9 mouse cellular contexts compared by ENCODE assay signal in the genomic region with DNA sequence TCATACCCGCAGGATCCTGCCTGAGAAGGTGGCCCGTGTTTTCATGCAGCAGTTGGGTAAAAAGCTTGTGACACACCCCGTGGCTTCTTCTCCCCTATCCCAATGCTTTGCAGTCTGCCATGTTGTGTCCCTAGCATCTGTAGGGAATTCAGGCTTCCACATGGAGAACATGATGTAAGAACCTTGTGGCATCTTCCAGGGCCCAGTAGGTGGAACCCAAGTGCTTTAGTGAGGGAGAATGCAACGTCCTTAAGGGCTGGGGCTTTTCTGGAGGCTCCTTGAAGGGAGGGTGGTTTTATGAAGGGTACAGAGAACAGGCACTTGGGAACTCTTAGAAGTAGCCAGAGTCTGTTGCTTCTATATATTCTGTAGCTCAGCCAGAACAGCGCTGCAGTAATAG. TPM values are rescaled to one million over a fixed set of nuclear protein-coding genes. Genes with fewer than 3 reads are reported as not detected.
DNase-seq lines count a peak whose midpoint lies in the region; ATAC-seq and TF ChIP-seq lines count a peak whose summit lies in the region.
"Had no signal": no experiment of that assay in that cellular context is flagged by ENCODE, and none has a peak within 500 bp of the region (broad histone marks: within the 10 kb centered on the region; RNA-seq: fewer than 3 reads in every experiment).

No protein-coding gene starts in this region.

- WGBS in heart, embryonic 12.5 days, result 30% methylated on average over 5 of the region's 5 CpGs
- WGBS in lung, adult 2 months, result 44% methylated on average over 5 of the region's 5 CpGs
- 32% methylated on average over 5 of the region's 5 CpGs for WGBS in embryonic facial prominence, embryonic 15.5 days

- no peak for DNase-seq in heart, postnatal 4 days
- DNase-seq in lung, postnatal 10 days, result peak; percentile 29
- no peak for DNase-seq in lung, adult 2 months
- DNase-seq in retina, embryonic 14.5 days (ENCODE audit: low spot score), result peak; percentile 67
- no peak for DNase-seq in c-Kit-positive CD71-positive TER-119-positive erythroid progenitor cells, embryonic 14.5 days (ENCODE audit: low spot score)
- DNase-seq in spleen, adult 18-20 months, result no peak

- no peak for ATAC-seq in heart, embryonic 12.5 days (ENCODE audit: insufficient number of reproducible peaks, low FRiP score)
- ATAC-seq in embryonic facial prominence, embryonic 15.5 days (ENCODE audit: insufficient number of reproducible peaks, low FRiP score, low TSS enrichment, low read depth), result no peak

- no peak for TF ChIP-seq CTCF in lung, adult 2 months (IDR thresholded peaks at IDR 0.05; ENCODE audit: insufficient read depth, low read length)

- no peaks in the 10 kb centered on the region for H3K27me3 ChIP-seq in heart, embryonic 12.5 days (replicated peaks)
- H3K27me3 ChIP-seq in embryonic facial prominence, embryonic 15.5 days, result no peaks in the 10 kb centered on the region

- H3K36me3 ChIP-seq in heart, embryonic 12.5 days, result peaks cover 61% of the 10 kb centered on the region
- H3K36me3 ChIP-seq in embryonic facial prominence, embryonic 15.5 days, result peaks cover 52% of the 10 kb centered on the region

- no peak overlapping the region for H3K27ac ChIP-seq in heart, embryonic 12.5 days (ENCODE audit: poor library complexity, severe bottlenecking)
- H3K27ac ChIP-seq in embryonic facial prominence, embryonic 15.5 days (replicated peaks), result no peak overlapping the region; the same call in 1 of the 2 replicates

- no peak for TF ChIP-seq POLR2A in lung, adult 2 months (IDR thresholded peaks at IDR 0.05; ENCODE audit: borderline replicate concordance, extremely low read depth, low read depth, low read length)

- H3K4me1 ChIP-seq in heart, embryonic 12.5 days (replicated peaks), result peaks cover 24% of the 10 kb centered on the region
- peaks cover 4% of the 10 kb centered on the region; the same call in 1 of the 2 replicates for H3K4me1 ChIP-seq in lung, adult 2 months (ENCODE audit: control insufficient read depth, insufficient read depth, low read length)
- peaks cover 20% of the 10 kb centered on the region for H3K4me1 ChIP-seq in embryonic facial prominence, embryonic 15.5 days

- no peak overlapping the region for H3K4me3 ChIP-seq in heart, embryonic 12.5 days
- H3K4me3 ChIP-seq in lung, adult 2 months (replicated peaks; ENCODE audit: extremely low read depth, low read depth, low read length), result no peak overlapping the region
- H3K4me3 ChIP-seq in embryonic facial prominence, embryonic 15.5 days (replicated peaks), result 0 out of 2 replicates have a peak overlapping the region, but pooled peaks have one; percentile 83

- peak overlapping the region; percentile 79; the same call in 1 of the 2 replicates for H3K9ac ChIP-seq in heart, embryonic 12.5 days
- no peak overlapping the region for H3K9ac ChIP-seq in embryonic facial prominence, embryonic 15.5 days

- peak overlapping the region; percentile 84 for H3K4me2 ChIP-seq in heart, embryonic 12.5 days
- no peak overlapping the region for H3K4me2 ChIP-seq in embryonic facial prominence, embryonic 15.5 days (replicated peaks)

- no peaks in the 10 kb centered on the region for H3K9me3 ChIP-seq in heart, embryonic 12.5 days (replicated peaks)
- no peaks in the 10 kb centered on the region for H3K9me3 ChIP-seq in embryonic facial prominence, embryonic 15.5 days (replicated peaks)

RNA-seq across cellular contexts. Expression of a gene that starts 1.5 kb away (rescaled TPM):
- 18.1 and 19.5 TPM in 2 replicates for polyA plus RNA-seq in heart, embryonic 12.5 days (2016; fragmentation: Nextera tagmentation; extraction: Ambion mirVana)
- 10 to 100 TPM; 11.9 to 12.3 TPM for total RNA-seq in heart, postnatal 4 days (2021)
- 23.2 and 34.2 TPM in 2 replicates for polyA plus RNA-seq in lung, adult 2 months (2012; rRNA removed)
- polyA plus RNA-seq in embryonic facial prominence, embryonic 15.5 days (2015; fragmentation: Nextera tagmentation; extraction: Ambion mirVana), result 22.7 and 28.5 TPM in 2 replicates

RNA-seq across cellular contexts. Expression of a gene that starts 15.4 kb away (rescaled TPM):
- polyA plus RNA-seq in heart, embryonic 12.5 days (2016; fragmentation: Nextera tagmentation; extraction: Ambion mirVana), result not detected in 2 replicates
- total RNA-seq in heart, postnatal 4 days (2021), result not detected
- polyA plus RNA-seq in lung, adult 2 months (2012; rRNA removed), result not detected in 2 replicates
- not detected in 2 replicates for polyA plus RNA-seq in embryonic facial prominence, embryonic 15.5 days (2015; fragmentation: Nextera tagmentation; extraction: Ambion mirVana)
- polyA plus RNA-seq: limb, embryonic 11.5 days had no signal

RNA-seq across cellular contexts. Expression of a gene that starts 29.8 kb away (rescaled TPM):
- not detected in 2 replicates for polyA plus RNA-seq in heart, embryonic 12.5 days (2016; fragmentation: Nextera tagmentation; extraction: Ambion mirVana)
- not detected for total RNA-seq in heart, postnatal 4 days (2021)
- 0.06 and 0.08 TPM in 2 replicates for polyA plus RNA-seq in lung, adult 2 months (2012; rRNA removed)
- not detected in 2 replicates for polyA plus RNA-seq in embryonic facial prominence, embryonic 15.5 days (2015; fragmentation: Nextera tagmentation; extraction: Ambion mirVana)
- polyA plus RNA-seq: limb, embryonic 11.5 days had no signal

RNA-seq across cellular contexts. Expression of a gene that starts 30.0 kb away (rescaled TPM):
- 52.5 and 55.6 TPM in 2 replicates for polyA plus RNA-seq in heart, embryonic 12.5 days (2016; fragmentation: Nextera tagmentation; extraction: Ambion mirVana)
- total RNA-seq in heart, postnatal 4 days (2021), result 10 to 100 TPM; 34.5 to 37.0 TPM
- 83.0 and 103 TPM in 2 replicates for polyA plus RNA-seq in lung, adult 2 months (2012; rRNA removed)
- polyA plus RNA-seq in embryonic facial prominence, embryonic 15.5 days (2015; fragmentation: Nextera tagmentation; extraction: Ambion mirVana), result 82.8 and 84.6 TPM in 2 replicates

RNA-seq across cellular contexts. Expression of a gene that starts 38.2 kb away (rescaled TPM):
- polyA plus RNA-seq in heart, embryonic 12.5 days (2016; fragmentation: Nextera tagmentation; extraction: Ambion mirVana), result 75.6 and 82.6 TPM in 2 replicates
- 100 to 1,000 TPM; 122 to 125 TPM for total RNA-seq in heart, postnatal 4 days (2021)
- 18.1 and 28.4 TPM in 2 replicates for polyA plus RNA-seq in lung, adult 2 months (2012; rRNA removed)
- polyA plus RNA-seq in embryonic facial prominence, embryonic 15.5 days (2015; fragmentation: Nextera tagmentation; extraction: Ambion mirVana), result 47.9 and 50.5 TPM in 2 replicates

Comparison
In these comparisons a context has a peak if more than half of its experiments do, and no peak if none do; other contexts are left out.
1. DNase-seq: peak in lung, postnatal 10 days (single experiment) and retina, embryonic 14.5 days (single experiment); none in heart, postnatal 4 days (single experiment), lung, adult 2 months (single experiment), c-Kit-positive CD71-positive TER-119-positive erythroid progenitor cells, embryonic 14.5 days (single experiment) and spleen, adult 18-20 months (0 of 2).